Mouse (Mus musculus) small intestine, adult 2 months (tissue): ENCODE data around the gene Uox.

Source experiments
- CTCF ChIP-seq: fragments of 200-500 bp; IDR thresholded peaks from 2 replicates; pipeline ENCODE4 v1.5.1; 2012; ENCODE audit warnings: low read depth, mild to moderate bottlenecking, control low read depth, inconsistent platforms, low read length, moderate library complexity, mixed read lengths; ENCODE audit not compliant: insufficient replicate concordance, insufficient read length; ENCODE audit errors: extremely low read depth
- POLR2A ChIP-seq: fragments of 200-500 bp; IDR thresholded peaks from 2 replicates; pipeline ENCODE4 v1.6.1; 2012; ENCODE audit warnings: low read depth, mild to moderate bottlenecking, control low read depth, inconsistent platforms, low read length, moderate library complexity

GRCm38 (mm10) chr3:146681696-146682095 is 111.5 kb downstream of the Uox start:
- no peak for TF ChIP-seq POLR2A
- no peak for TF ChIP-seq CTCF
